Mouse (Mus musculus) WW6 (cell line): ENCODE data around the gene Bcl11b.

Source experiments
- DNase-seq: peaks from one replicate; pipeline ENCODE4 v3.0.0-alpha.2; 2013; ENCODE audit warnings: low read depth, low spot score

Bcl11b gene

GRCm38 (mm10) chr12:107971081-107971780 is 32.2 kb downstream of the Bcl11b start:
- DNase-seq: no peak

GRCm38 (mm10) chr12:107970637-107971036 is 32.8 kb downstream of the Bcl11b start:
- no peak for DNase-seq

- DNase-seq: no peak
These were observed 33.5 kb downstream of the Bcl11b start for GRCm38 (mm10) chr12:107969841-107970371.

GRCm38 (mm10) chr12:107969126-107969525 is 34.3 kb downstream of the Bcl11b start:
- DNase-seq: no peak

GRCm38 (mm10) chr12:107968331-107968730 is 35.1 kb downstream of the Bcl11b start:
- no peak for DNase-seq

- DNase-seq: no peak
These were observed 36.4 kb downstream of the Bcl11b start for GRCm38 (mm10) chr12:107967026-107967425.

GRCm38 (mm10) chr12:107965103-107965502 is 38.3 kb downstream of the Bcl11b start:
- DNase-seq: no peak

GRCm38 (mm10) chr12:107964396-107965085 is 38.9 kb downstream of the Bcl11b start:
- DNase-seq: no peak

GRCm38 (mm10) chr12:107962852-107963251 is 40.5 kb downstream of the Bcl11b start:
- no peak for DNase-seq

- DNase-seq: no peak
These were observed 41.6 kb downstream of the Bcl11b start for GRCm38 (mm10) chr12:107961843-107962242.

GRCm38 (mm10) chr12:107960789-107961491 is 42.5 kb downstream of the Bcl11b start:
- DNase-seq: no peak

- no peak for DNase-seq
These were observed 43.0 kb downstream of the Bcl11b start for GRCm38 (mm10) chr12:107960365-107960764.

GRCm38 (mm10) chr12:107959872-107960271 is 43.5 kb downstream of the Bcl11b start:
- no peak for DNase-seq

GRCm38 (mm10) chr12:107953044-107953684 is 50.2 kb downstream of the Bcl11b start:
- DNase-seq: no peak

GRCm38 (mm10) chr12:107952318-107952724 is 51.1 kb downstream of the Bcl11b start:
- DNase-seq: no peak

- no peak for DNase-seq
These were observed 52.7 kb downstream of the Bcl11b start for GRCm38 (mm10) chr12:107950667-107951179.

- DNase-seq: no peak
These were observed 54.0 kb downstream of the Bcl11b start for GRCm38 (mm10) chr12:107949416-107949815.

- no peak for DNase-seq
These were observed 61.3 kb downstream of the Bcl11b start for GRCm38 (mm10) chr12:107942100-107942499.

GRCm38 (mm10) chr12:107940774-107941173 is 62.6 kb downstream of the Bcl11b start:
- DNase-seq: no peak

- no peak for DNase-seq
These were observed 64.2 kb downstream of the Bcl11b start for GRCm38 (mm10) chr12:107939177-107939576.

- DNase-seq: no peak
These were observed 66.4 kb downstream of the Bcl11b start for GRCm38 (mm10) chr12:107936972-107937371.

- DNase-seq: no peak
These were observed 67.0 kb downstream of the Bcl11b start for GRCm38 (mm10) chr12:107936406-107936805.
